Mouse (Mus musculus) neutrophil, adult 65 days (primary cell): ENCODE measurements around the gene Slc25a3. TPM values are rescaled to one million over a fixed set of nuclear protein-coding genes. Genes with fewer than 3 reads are reported as not detected.

Experiments
- total RNA-seq: library from RNA; stranded (reverse); gene quantifications from 2 replicates; pipeline ENCODE4 v1.2.4, GENCODE M21; 2023

Slc25a3 gene
- 252 and 317 TPM in 2 replicates for total RNA-seq

DNA sequence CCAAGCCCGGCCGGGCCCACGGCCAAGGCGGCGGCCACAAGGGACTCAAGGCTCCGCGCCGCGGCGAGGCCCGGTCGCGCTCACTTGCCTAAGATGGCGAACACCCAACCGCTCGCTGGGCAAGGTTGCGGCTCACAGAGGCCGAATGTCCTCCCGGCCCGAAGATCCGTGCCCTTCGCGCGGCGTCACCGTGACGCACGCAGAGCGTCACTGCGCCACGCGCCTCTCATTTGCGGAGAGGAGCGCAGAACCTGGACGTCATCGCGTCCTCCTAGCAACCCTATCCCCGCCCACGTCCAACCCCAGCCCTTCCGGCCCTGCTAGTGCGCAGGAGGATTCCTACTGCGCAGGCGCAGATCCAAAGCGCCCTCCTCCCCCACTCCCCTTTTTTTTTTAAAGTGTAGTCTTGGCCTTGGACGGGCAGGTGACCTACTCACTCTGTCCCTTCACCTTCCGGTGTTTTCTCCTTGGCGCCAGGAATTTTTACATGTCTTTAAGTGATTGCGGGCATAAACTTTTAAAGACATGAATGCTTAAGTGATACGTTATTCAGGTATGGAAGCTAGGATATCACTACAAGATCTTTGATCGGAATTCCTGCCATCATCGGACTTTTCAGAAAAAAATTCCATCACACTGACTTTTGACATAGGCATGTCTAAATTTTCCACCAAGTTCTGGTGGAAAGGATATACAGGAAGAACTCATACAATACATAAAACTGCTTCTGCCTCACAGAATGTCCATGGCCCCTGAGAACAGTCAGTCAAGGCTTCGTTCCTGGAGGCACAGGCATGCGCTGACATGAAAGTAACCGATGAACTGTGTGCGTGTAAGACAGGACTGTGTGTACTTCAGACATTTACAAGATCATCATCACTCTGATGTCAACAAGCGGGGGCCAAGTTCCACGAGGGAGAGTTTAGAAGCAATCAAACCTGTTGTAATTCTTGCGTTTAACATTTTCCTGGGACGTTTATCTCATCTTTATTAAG, at the start of gene Slc25a3:
Slc25a3 (minus strand) TSS at position 232 of the 995 bp plus-strand sequence.

GRCm38 (mm10) chr10:91082550-91083392, 41.1 kb downstream of the Slc25a3 start, which contains the start of the genes Apaf1 and Ikbip:
Gene Apaf1, minus strand, starts transcription at chr10:91082770.
Gene Ikbip, plus strand, starts transcription at chr10:91082940.

Other genes with a start within 250 kb of the Slc25a3 start
- gene Apaf1, start 41.3 kb downstream of the Slc25a3 start, total RNA-seq = 68.5 and 83.9 TPM in 2 replicates
- gene Ikbip, start 41.1 kb downstream of the Slc25a3 start, total RNA-seq = 2.2 and 3.5 TPM in 2 replicates
- gene Tmpo, start 57.3 kb upstream of the Slc25a3 start, total RNA-seq = 197 and 210 TPM in 2 replicates